ENCODE assay signal across 8 mouse cellular contexts in genomic region chr17:25919786-25920642, GRCm38 (mm10). TPM values are rescaled to one million over a fixed set of nuclear protein-coding genes. Genes with fewer than 3 reads are reported as not detected.
A peak's percentile ranks its signal among the peaks of the same experiment; 100 is the strongest.
DNase-seq lines count a peak whose midpoint lies in the region; ATAC-seq lines count a peak whose summit lies in the region.

No protein-coding gene starts in this region.

- H3K4me3 ChIP-seq in heart, embryonic 10.5 days = peak overlapping the region; percentile 96
- peak overlapping the region; percentile 99 for H3K4me3 ChIP-seq in kidney, embryonic 15.5 days (replicated peaks)

- under 1% methylated on average over 40 of the region's 40 CpGs for WGBS in heart, embryonic 10.5 days
- under 1% methylated on average over 40 of the region's 40 CpGs for WGBS in kidney, embryonic 15.5 days

- peak overlapping the region; percentile 90 for H3K4me2 ChIP-seq in kidney, embryonic 15.5 days

- H3K27ac ChIP-seq in heart, embryonic 10.5 days = peak overlapping the region; percentile 93
- peak overlapping the region; percentile 98 for H3K27ac ChIP-seq in kidney, embryonic 15.5 days

- ATAC-seq in erythroblast, adult 5-6 weeks (replicated peaks; ENCODE audit: low FRiP score, poor library complexity, severe bottlenecking) = peak; percentile 82
- ATAC-seq in kidney, embryonic 15.5 days (replicated peaks; ENCODE audit: low FRiP score) = peak; percentile 98
- ATAC-seq in monocyte, adult 5-6 weeks (replicated peaks; ENCODE audit: insufficient number of reproducible peaks, low FRiP score, low TSS enrichment, poor library complexity, severe bottlenecking) = peak; percentile 95

- peak; percentile 100 for DNase-seq in B cell, adult 2 months
- DNase-seq in brain, adult 2 months (ENCODE audit: low read depth, low spot score) = peak; percentile 100
- peak; percentile 100 for DNase-seq in heart, embryonic 10.5 days (ENCODE audit: low spot score)
- DNase-seq in liver = peak; percentile 100
- DNase-seq in spleen, postnatal 4 days (ENCODE audit: low spot score in 2 of 2) = peak; percentile 100

- no peaks in the 10 kb centered on the region for H3K9me3 ChIP-seq in heart, embryonic 10.5 days
- H3K9me3 ChIP-seq in kidney, embryonic 15.5 days (replicated peaks) = no peaks in the 10 kb centered on the region

- H3K27me3 ChIP-seq in heart, embryonic 10.5 days (ENCODE audit: insufficient read depth, poor library complexity, severe bottlenecking) = no peaks in the 10 kb centered on the region
- no peaks in the 10 kb centered on the region for H3K27me3 ChIP-seq in kidney, embryonic 15.5 days

- peak overlapping the region; percentile 71 for H3K9ac ChIP-seq in kidney, embryonic 15.5 days

- H3K36me3 ChIP-seq in heart, embryonic 10.5 days = peaks cover 11% of the 10 kb centered on the region
- peaks cover under 1% of the 10 kb centered on the region for H3K36me3 ChIP-seq in kidney, embryonic 15.5 days

- peaks cover 29% of the 10 kb centered on the region for H3K4me1 ChIP-seq in heart, embryonic 10.5 days
- peaks cover 26% of the 10 kb centered on the region for H3K4me1 ChIP-seq in kidney, embryonic 15.5 days

RNA-seq across cellular contexts. Expression of gene Rab40c, which starts 0.5 kb away (rescaled TPM):
- total RNA-seq in erythroblast, adult 5-6 weeks (2015; ENCODE audit: low replicate concordance) = 2.3 and 6.7 TPM in 2 replicates
- total RNA-seq in erythroblast, adult 5-6 weeks (2017; ENCODE audit: low replicate concordance) = 1.2 and 1.5 TPM in 2 replicates
- polyA plus RNA-seq in heart, embryonic 10.5 days (2016; fragmentation: Nextera tagmentation; extraction: Ambion mirVana) = 22.2 and 24.4 TPM in 2 replicates
- polyA plus RNA-seq in kidney, embryonic 15.5 days (2015; fragmentation: Nextera tagmentation; extraction: Ambion mirVana) = 27.8 and 30.9 TPM in 2 replicates
- total RNA-seq in monocyte, adult 5-6 weeks (2017) = 3.5 to 7.1 TPM (median 3.8 TPM) in 3 replicates

RNA-seq across cellular contexts. Expression of gene Pigq, which starts 24.7 kb away (rescaled TPM):
- total RNA-seq in erythroblast, adult 5-6 weeks (2015; ENCODE audit: low replicate concordance) = 1,336 and 1,664 TPM in 2 replicates
- 1,480 and 1,728 TPM in 2 replicates for total RNA-seq in erythroblast, adult 5-6 weeks (2017; ENCODE audit: low replicate concordance)
- 71.8 and 90.0 TPM in 2 replicates for polyA plus RNA-seq in heart, embryonic 10.5 days (2016; fragmentation: Nextera tagmentation; extraction: Ambion mirVana)
- 72.2 and 76.4 TPM in 2 replicates for polyA plus RNA-seq in kidney, embryonic 15.5 days (2015; fragmentation: Nextera tagmentation; extraction: Ambion mirVana)
- 13.5 to 34.1 TPM (median 18.4 TPM) in 3 replicates for total RNA-seq in monocyte, adult 5-6 weeks (2017)

RNA-seq across cellular contexts. Expression of gene Nhlrc4, which starts 24.7 kb away (rescaled TPM):
- total RNA-seq in erythroblast, adult 5-6 weeks (2015; ENCODE audit: low replicate concordance) = 49.2 and 66.7 TPM in 2 replicates
- total RNA-seq in erythroblast, adult 5-6 weeks (2017; ENCODE audit: low replicate concordance) = 40.7 and 62.0 TPM in 2 replicates
- polyA plus RNA-seq in heart, embryonic 10.5 days (2016; fragmentation: Nextera tagmentation; extraction: Ambion mirVana) = 0.15 and 0.85 TPM in 2 replicates
- polyA plus RNA-seq in kidney, embryonic 15.5 days (2015; fragmentation: Nextera tagmentation; extraction: Ambion mirVana) = 1.5 TPM in 2 replicates
- not detected in 3 replicates for total RNA-seq in monocyte, adult 5-6 weeks (2017)

RNA-seq across cellular contexts. Expression of gene A930017K11Rik, which starts 32.4 kb away (rescaled TPM):
- not detected in 2 replicates for total RNA-seq in erythroblast, adult 5-6 weeks (2015; ENCODE audit: low replicate concordance)
- not detected in 2 replicates for total RNA-seq in erythroblast, adult 5-6 weeks (2017; ENCODE audit: low replicate concordance)
- polyA plus RNA-seq in heart, embryonic 10.5 days (2016; fragmentation: Nextera tagmentation; extraction: Ambion mirVana) = 0.20 and 0.55 TPM in 2 replicates
- 5.4 and 5.7 TPM in 2 replicates for polyA plus RNA-seq in kidney, embryonic 15.5 days (2015; fragmentation: Nextera tagmentation; extraction: Ambion mirVana)
- total RNA-seq in monocyte, adult 5-6 weeks (2017) = not detected in 3 replicates

RNA-seq across cellular contexts. Expression of gene Wfikkn1, which starts 39.4 kb away (rescaled TPM):
- total RNA-seq in erythroblast, adult 5-6 weeks (2015; ENCODE audit: low replicate concordance) = not detected in 2 replicates
- total RNA-seq in erythroblast, adult 5-6 weeks (2017; ENCODE audit: low replicate concordance) = 1.0 TPM in 1 of 2 replicates, not detected in the other
- polyA plus RNA-seq in heart, embryonic 10.5 days (2016; fragmentation: Nextera tagmentation; extraction: Ambion mirVana) = 0.96 and 3.8 TPM in 2 replicates
- 0.49 and 0.56 TPM in 2 replicates for polyA plus RNA-seq in kidney, embryonic 15.5 days (2015; fragmentation: Nextera tagmentation; extraction: Ambion mirVana)
- total RNA-seq in monocyte, adult 5-6 weeks (2017) = 1.0 to 2.1 TPM (median 1.4 TPM) in 3 replicates

Comparison
In these comparisons a context has a peak if more than half of its experiments do, and no peak if none do; other contexts are left out.
1. Peak in every context shown above with its lines: DNase-seq, ATAC-seq, H3K4me3 ChIP-seq and H3K27ac ChIP-seq.
2. RNA of gene Pigq, which starts 24.7 kb away (total RNA-seq): 1,336 to 1,728 TPM in erythroblast, adult 5-6 weeks; 13.5 to 34.1 TPM in monocyte, adult 5-6 weeks; every median in the first group is over 10 times any median in the second.
3. RNA of gene Nhlrc4, which starts 24.7 kb away (total RNA-seq): 40.7 to 66.7 TPM in erythroblast, adult 5-6 weeks; not detected in monocyte, adult 5-6 weeks; every median in the first group is over 10 times any median in the second.